Mouse (Mus musculus) lung, embryonic 14.5 days (tissue): ENCODE data around the gene Ypel2. TPM values are rescaled to one million over a fixed set of nuclear protein-coding genes. Genes with fewer than 3 reads are reported as not detected.

Experiments
- ATAC-seq: fragments of 200-750 bp; cut with Nextera tagmentation; 2 replicates; pipeline ENCODE4 v1.8.0; 2017; ENCODE audit warnings: mild to moderate bottlenecking, moderate TSS enrichment, moderate library complexity; ENCODE audit not compliant: insufficient read depth
- DNase-seq: peaks from one replicate; pipeline ENCODE4 v3.0.0-alpha.2; 2015
- H3K27ac ChIP-seq: fragments of 300-500 bp; sonication (generic); 2 replicates; pipeline ENCODE4 v1.5.1; 2014; ENCODE audit warnings: low read depth, mild to moderate bottlenecking, moderate library complexity
- H3K27me3 ChIP-seq: fragments of 300-500 bp; sonication (generic); 2 replicates; pipeline ENCODE4 v1.6.1; 2014; ENCODE audit warnings: low read length, control low read depth; ENCODE audit not compliant: insufficient read depth
- H3K36me3 ChIP-seq: fragments of 300-500 bp; sonication (generic); 2 replicates; pipeline ENCODE4 v1.6.1; 2014; ENCODE audit warnings: control low read depth; ENCODE audit not compliant: insufficient read depth
- H3K4me1 ChIP-seq: fragments of 300-500 bp; sonication (generic); 2 replicates; pipeline ENCODE4 v1.6.1; 2014; ENCODE audit warnings: antibody characterized with exemption, control low read depth; ENCODE audit not compliant: insufficient read depth
- H3K4me2 ChIP-seq: fragments of 300-500 bp; sonication (generic); 2 replicates; pipeline ENCODE4 v1.6.1; 2014; ENCODE audit warnings: mild to moderate bottlenecking
- H3K4me3 ChIP-seq: fragments of 300-500 bp; sonication (generic); 2 replicates; pipeline ENCODE4 v1.5.1; 2014; ENCODE audit warnings: low read depth, low read length
- H3K9ac ChIP-seq: fragments of 300-500 bp; sonication (generic); 2 replicates; pipeline ENCODE4 v1.6.1; 2014
- H3K9me3 ChIP-seq: fragments of 300-500 bp; sonication (generic); 2 replicates; pipeline ENCODE4 v1.6.1; 2016; ENCODE audit warnings: low read depth, low read length, control low read depth
- CTCF ChIP-seq: IDR thresholded peaks from 2 replicates; pipeline ENCODE4 v1.5.1; 2016; ENCODE audit warnings: antibody characterized with exemption, low read depth
- WGBS: fragments of 180-500 bp; shearing (Covaris S2); extraction: QIAGEN DNeasy Blood & Tissue Kit; methylation state at CpG from one replicate; pipeline ENCODE4 v1.1.7; 2014; 5-methylcytosine and 5-hydroxymethylcytosine counted together
- polyA plus RNA-seq: library from polyadenylated mRNA; unstranded; fragments of >200 nt; fragmentation: Nextera tagmentation; extraction: Ambion mirVana; gene quantifications from 2 replicates; pipeline ENCODE4 v1.2.1, GENCODE M21; 2014

Gene Ypel2
- polyA plus RNA-seq, 1 experiment from 2014 or later: 6.8 TPM

GRCm38 (mm10) chr11:86953096-86953495 lies 40.4 kb downstream of the Ypel2 start:
- H3K4me3 ChIP-seq: no peak overlapping the region
- peaks cover 24% of the 10 kb centered on the region for H3K4me1 ChIP-seq
- no peak for DNase-seq
- no peak overlapping the region for H3K27ac ChIP-seq
- H3K9ac ChIP-seq: no peak overlapping the region
- no peak overlapping the region for H3K4me2 ChIP-seq
- H3K9me3 ChIP-seq: no peaks in the 10 kb centered on the region
- TF ChIP-seq CTCF: no peak
- ATAC-seq: no peak
- WGBS: 74% methylated on average over 8 of the region's 8 CpGs
- H3K36me3 ChIP-seq: 0 out of 2 replicates have a peak, but pooled peaks cover 5% of the 10 kb centered on the region
- no peaks in the 10 kb centered on the region for H3K27me3 ChIP-seq

GRCm38 (mm10) chr11:86952659-86953058 lies 40.8 kb downstream of the Ypel2 start:
- Histone ChIP-seq H3K9me3 (no peaks in the 10 kb centered on the region), H3K4me3 (no peak overlapping the region), H3K9ac (no peak overlapping the region), H3K4me1 (peaks cover 21% of the 10 kb centered on the region), H3K27me3 (no peaks in the 10 kb centered on the region), H3K4me2 (no peak overlapping the region), H3K27ac (no peak overlapping the region), H3K36me3 (0 out of 2 replicates have a peak, but pooled peaks cover 5% of the 10 kb centered on the region)
- DNase-seq (no peak), ATAC-seq (no peak)
- WGBS: 90% methylated on average over 2 of the region's 2 CpGs
- TF ChIP-seq CTCF: no peak

GRCm38 (mm10) chr11:86951672-86952071 lies 41.8 kb downstream of the Ypel2 start:
- peak; percentile 32 for DNase-seq
- Histone ChIP-seq H3K9me3 (no peaks in the 10 kb centered on the region), H3K4me2 (no peak overlapping the region), H3K9ac (no peak overlapping the region), H3K4me1 (peaks cover 21% of the 10 kb centered on the region), H3K27ac (no peak overlapping the region), H3K27me3 (no peaks in the 10 kb centered on the region), H3K36me3 (0 out of 2 replicates have a peak, but pooled peaks cover 5% of the 10 kb centered on the region), H3K4me3 (no peak overlapping the region)
- no peak for TF ChIP-seq CTCF
- ATAC-seq: no peak
- 75% methylated on average over 8 of the region's 8 CpGs for WGBS

GRCm38 (mm10) chr11:86950491-86950890 lies 43.0 kb downstream of the Ypel2 start:
- H3K4me2 ChIP-seq: no peak overlapping the region
- WGBS: 47% methylated on average over 3 of the region's 3 CpGs
- TF ChIP-seq CTCF: no peak
- 0 out of 2 replicates have a peak, but pooled peaks cover 5% of the 10 kb centered on the region for H3K36me3 ChIP-seq
- no peak for ATAC-seq
- H3K4me1 ChIP-seq: peaks cover 9% of the 10 kb centered on the region
- H3K9ac ChIP-seq: no peak overlapping the region
- no peaks in the 10 kb centered on the region for H3K27me3 ChIP-seq
- no peaks in the 10 kb centered on the region for H3K9me3 ChIP-seq
- H3K4me3 ChIP-seq: no peak overlapping the region
- peak overlapping the region; percentile 33 for H3K27ac ChIP-seq
- no peak for DNase-seq

- Histone ChIP-seq H3K9me3 (no peaks in the 10 kb centered on the region), H3K36me3 (0 out of 2 replicates have a peak, but pooled peaks cover 5% of the 10 kb centered on the region), H3K27me3 (no peaks in the 10 kb centered on the region), H3K4me2 (no peak overlapping the region), H3K4me3 (no peak overlapping the region), H3K9ac (no peak overlapping the region), H3K27ac (peak overlapping the region; percentile 33), H3K4me1 (peaks cover 9% of the 10 kb centered on the region)
- TF ChIP-seq CTCF: no peak
- DNase-seq (peak; percentile 24), ATAC-seq (no peak)
- 56% methylated on average over 9 of the region's 9 CpGs for WGBS
Observed at GRCm38 (mm10) chr11:86949951-86950441, 43.5 kb downstream of the Ypel2 start.

GRCm38 (mm10) chr11:86946644-86947195 lies 46.8 kb downstream of the Ypel2 start:
- Histone ChIP-seq H3K36me3 (peaks cover 23% of the 10 kb centered on the region; the same call in 1 of the 2 replicates), H3K9me3 (no peaks in the 10 kb centered on the region), H3K27me3 (no peaks in the 10 kb centered on the region), H3K9ac (no peak overlapping the region; the same call in 1 of the 2 replicates), H3K27ac (no peak overlapping the region), H3K4me2 (no peak overlapping the region), H3K4me3 (no peak overlapping the region), H3K4me1 (peaks cover 5% of the 10 kb centered on the region)
- 56% methylated on average over 6 of the region's 6 CpGs for WGBS
- DNase-seq (no peak), ATAC-seq (no peak)
- no peak for TF ChIP-seq CTCF

- no peak overlapping the region for H3K9ac ChIP-seq
- DNase-seq (no peak), ATAC-seq (no peak)
- 72% methylated on average over 6 of the region's 6 CpGs for WGBS
- no peak for TF ChIP-seq CTCF
- no peak overlapping the region for H3K4me2 ChIP-seq
- H3K27ac ChIP-seq: no peak overlapping the region
- peaks cover 5% of the 10 kb centered on the region for H3K4me1 ChIP-seq
- peaks cover 27% of the 10 kb centered on the region; the same call in 1 of the 2 replicates for H3K36me3 ChIP-seq
- no peaks in the 10 kb centered on the region for H3K9me3 ChIP-seq
- H3K27me3 ChIP-seq: no peaks in the 10 kb centered on the region
- H3K4me3 ChIP-seq: no peak overlapping the region
Observed at GRCm38 (mm10) chr11:86945933-86946332, 47.6 kb downstream of the Ypel2 start.
